Mouse (Mus musculus): ENCODE results near the gene Pcsk5. TPM values are rescaled to one million over a fixed set of nuclear protein-coding genes. Genes with fewer than 3 reads are reported as not detected.

The Pcsk5 gene
- polyA plus RNA-seq, 1 experiment from 2014 or later: 23.1 TPM

DNA sequence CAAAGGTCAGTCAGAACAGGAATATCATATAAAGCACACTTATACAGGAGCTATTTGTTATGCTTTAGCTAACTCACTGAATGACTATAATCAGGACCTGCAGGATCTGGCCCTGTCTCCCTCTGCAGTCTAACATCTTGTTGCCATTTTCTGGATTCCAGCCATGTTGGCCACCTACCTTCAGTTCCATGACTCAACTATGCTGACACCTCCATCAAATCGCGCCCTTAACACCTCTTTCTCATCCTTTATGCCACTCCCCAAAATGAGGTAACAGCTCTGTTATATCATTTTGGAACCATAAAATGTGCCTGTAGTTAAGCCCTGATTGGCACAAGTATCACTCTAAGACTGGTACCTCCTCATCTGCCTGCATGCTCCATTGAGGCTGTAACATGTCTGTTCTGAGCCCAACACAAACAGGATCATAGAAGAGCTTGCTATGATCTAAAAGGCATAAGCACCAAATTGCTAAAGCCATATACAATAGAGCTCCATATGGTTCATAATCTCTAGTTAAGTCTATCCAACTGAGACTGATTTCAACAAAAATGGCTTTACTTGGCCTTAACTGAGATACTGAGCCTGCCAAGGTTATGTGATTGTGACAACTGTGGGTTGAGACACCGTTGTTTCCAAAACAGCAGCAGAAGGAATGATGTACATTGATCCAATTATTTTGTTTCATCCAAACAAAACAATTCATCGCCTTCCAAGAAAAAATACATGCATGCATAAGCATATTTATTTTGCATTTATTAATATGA lies 37.8 kb downstream of the Pcsk5 start:
- no peak overlapping the region for H3K4me3 ChIP-seq
- H3K36me3 ChIP-seq: no peaks in the 10 kb centered on the region
- no peaks in the 10 kb centered on the region for H3K4me1 ChIP-seq
- no peak overlapping the region for H3K4me2 ChIP-seq (replicated peaks)
- H3K27ac ChIP-seq: no peak overlapping the region
- no peaks in the 10 kb centered on the region for H3K9me3 ChIP-seq
- H3K27me3 ChIP-seq: no peaks in the 10 kb centered on the region
- 93% methylated on average over 4 of the region's 4 CpGs for WGBS
- no peak overlapping the region for H3K9ac ChIP-seq
- ATAC-seq (ENCODE audit: low FRiP score, low read depth): no peak

DNA sequence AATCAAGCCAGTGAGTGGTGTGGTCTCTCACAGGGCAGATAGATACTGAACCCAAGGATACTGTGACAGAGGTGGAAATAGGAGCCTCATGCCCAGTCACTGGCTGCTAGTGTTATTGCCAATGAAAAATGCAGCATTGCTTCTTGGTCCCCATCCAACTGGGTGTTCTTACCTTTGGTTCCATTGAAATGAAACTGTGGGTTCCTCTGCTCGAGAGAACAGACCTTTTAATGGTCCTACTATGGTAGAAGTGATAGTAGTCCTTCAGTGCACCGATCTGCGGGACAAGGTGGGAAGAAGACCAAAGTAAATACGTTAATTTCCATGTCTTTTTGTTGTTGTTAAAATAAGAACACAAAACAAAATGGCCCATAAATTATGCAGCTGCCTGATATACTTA lies 44.0 kb downstream of the Pcsk5 start:
- WGBS: 89% methylated on average over 4 of the region's 4 CpGs
- H3K27me3 ChIP-seq: no peaks in the 10 kb centered on the region

DNA sequence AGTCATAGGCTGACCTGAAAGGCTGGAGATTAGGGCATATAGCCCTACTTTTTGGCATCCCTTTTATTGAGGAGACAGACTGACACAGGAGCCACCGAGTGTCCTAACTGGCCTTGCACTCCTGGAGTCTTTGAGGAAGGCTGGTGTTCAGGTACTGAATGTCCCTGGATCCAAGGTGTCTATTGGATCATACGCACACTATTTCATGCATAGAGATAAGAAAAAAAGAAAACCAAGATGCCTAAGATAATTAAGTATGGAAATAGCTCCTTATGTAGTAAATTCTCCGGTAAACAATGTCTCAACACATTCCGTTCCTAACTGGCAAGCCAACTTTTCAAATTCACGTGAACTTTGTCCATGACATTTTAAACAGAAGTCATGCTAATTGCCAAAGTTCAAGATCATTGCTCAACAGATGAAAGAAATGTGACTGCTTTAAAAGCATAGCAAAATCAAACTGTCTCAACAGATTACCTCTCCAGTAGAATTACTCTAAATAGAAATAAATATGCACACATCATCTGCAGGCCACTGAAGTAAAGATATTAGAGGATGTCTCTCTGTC lies 45.9 kb downstream of the Pcsk5 start:
- no peak overlapping the region for H3K27ac ChIP-seq
- H3K4me2 ChIP-seq (replicated peaks): no peak overlapping the region
- 90% methylated on average over 5 of the region's 5 CpGs for WGBS
- H3K36me3 ChIP-seq: peaks cover 15% of the 10 kb centered on the region; the same call in 1 of the 2 replicates
- ATAC-seq (ENCODE audit: low FRiP score, low read depth): no peak
- no peaks in the 10 kb centered on the region for H3K9me3 ChIP-seq
- no peak overlapping the region for H3K9ac ChIP-seq
- no peaks in the 10 kb centered on the region for H3K27me3 ChIP-seq
- H3K4me3 ChIP-seq: no peak overlapping the region
- H3K4me1 ChIP-seq: 0 out of 2 replicates have a peak, but pooled peaks cover 7% of the 10 kb centered on the region

More for the DNA sequence above, 44.0 kb downstream of the Pcsk5 start:
- H3K4me2 ChIP-seq (replicated peaks): no peak overlapping the region
- no peak for ATAC-seq (ENCODE audit: low FRiP score, low read depth)
- no peak overlapping the region for H3K4me3 ChIP-seq
- H3K27ac ChIP-seq: no peak overlapping the region
- H3K36me3 ChIP-seq: peaks cover 15% of the 10 kb centered on the region; the same call in 1 of the 2 replicates
- no peak overlapping the region for H3K9ac ChIP-seq
- 0 out of 2 replicates have a peak, but pooled peaks cover 3% of the 10 kb centered on the region for H3K4me1 ChIP-seq
- no peaks in the 10 kb centered on the region for H3K9me3 ChIP-seq

DNA sequence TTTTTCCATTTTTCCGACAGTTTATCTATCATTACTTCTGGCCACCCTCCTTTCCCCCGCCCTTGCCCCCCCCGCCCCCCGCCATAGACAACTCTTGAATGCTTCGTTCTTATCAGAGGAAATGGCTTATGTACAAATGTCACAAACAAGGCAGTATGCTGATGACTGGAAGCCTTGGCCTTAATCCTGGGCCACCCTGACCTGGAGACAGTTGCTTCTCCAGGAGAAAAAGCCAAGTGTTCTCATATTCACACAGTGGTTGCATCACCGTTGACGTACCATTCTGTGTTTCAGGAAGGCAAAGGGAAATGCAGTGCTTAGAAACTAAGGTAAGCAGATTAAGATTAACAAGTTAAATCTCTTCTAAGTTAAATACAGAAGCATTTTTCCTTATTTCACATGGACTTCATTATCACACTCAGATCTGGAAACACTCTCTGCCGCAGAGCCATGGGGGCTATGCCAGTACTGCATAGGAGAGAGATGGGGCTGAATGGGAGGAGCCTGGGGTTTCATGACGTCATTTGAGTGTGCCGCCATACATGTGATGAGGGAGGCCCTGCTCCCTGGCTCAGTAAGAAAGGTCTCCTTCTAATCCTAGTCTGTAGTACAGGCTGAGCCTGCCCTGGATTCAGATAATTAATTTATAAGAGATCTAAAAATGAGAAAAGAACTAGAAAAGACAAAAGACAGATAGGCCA lies 48.7 kb downstream of the Pcsk5 start:
- H3K4me3 ChIP-seq: no peak overlapping the region
- H3K9ac ChIP-seq: no peak overlapping the region
- no peak for ATAC-seq (ENCODE audit: low FRiP score, low read depth)
- no peaks in the 10 kb centered on the region for H3K9me3 ChIP-seq
- no peak overlapping the region for H3K4me2 ChIP-seq (replicated peaks)
- no peak overlapping the region for H3K27ac ChIP-seq
- 0 out of 2 replicates have a peak, but pooled peaks cover 7% of the 10 kb centered on the region for H3K4me1 ChIP-seq
- WGBS: 78% methylated on average over 10 of the region's 10 CpGs
- H3K36me3 ChIP-seq: peaks cover 15% of the 10 kb centered on the region; the same call in 1 of the 2 replicates
- no peaks in the 10 kb centered on the region for H3K27me3 ChIP-seq

DNA sequence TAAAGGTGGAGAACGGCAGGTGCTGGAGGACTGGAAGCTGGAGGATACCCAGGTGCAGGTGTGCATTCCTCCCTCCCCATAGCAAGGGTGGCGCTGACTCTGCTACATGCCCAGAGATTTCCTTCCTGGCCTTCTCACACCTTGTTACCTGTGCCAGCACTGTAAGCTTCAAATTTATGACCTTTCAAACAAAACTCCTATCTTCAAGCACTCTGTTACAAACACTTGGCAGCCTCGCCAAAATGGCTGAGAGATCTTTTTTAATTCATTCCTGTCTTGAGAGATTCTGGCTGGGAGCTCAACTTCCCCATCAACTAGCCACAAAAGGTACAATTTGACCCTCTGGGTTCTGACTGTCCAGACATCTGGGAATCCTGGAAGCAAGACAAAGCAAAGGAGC lies 50.7 kb downstream of the Pcsk5 start:
- 77% methylated on average over 3 of the region's 3 CpGs for WGBS

DNA sequence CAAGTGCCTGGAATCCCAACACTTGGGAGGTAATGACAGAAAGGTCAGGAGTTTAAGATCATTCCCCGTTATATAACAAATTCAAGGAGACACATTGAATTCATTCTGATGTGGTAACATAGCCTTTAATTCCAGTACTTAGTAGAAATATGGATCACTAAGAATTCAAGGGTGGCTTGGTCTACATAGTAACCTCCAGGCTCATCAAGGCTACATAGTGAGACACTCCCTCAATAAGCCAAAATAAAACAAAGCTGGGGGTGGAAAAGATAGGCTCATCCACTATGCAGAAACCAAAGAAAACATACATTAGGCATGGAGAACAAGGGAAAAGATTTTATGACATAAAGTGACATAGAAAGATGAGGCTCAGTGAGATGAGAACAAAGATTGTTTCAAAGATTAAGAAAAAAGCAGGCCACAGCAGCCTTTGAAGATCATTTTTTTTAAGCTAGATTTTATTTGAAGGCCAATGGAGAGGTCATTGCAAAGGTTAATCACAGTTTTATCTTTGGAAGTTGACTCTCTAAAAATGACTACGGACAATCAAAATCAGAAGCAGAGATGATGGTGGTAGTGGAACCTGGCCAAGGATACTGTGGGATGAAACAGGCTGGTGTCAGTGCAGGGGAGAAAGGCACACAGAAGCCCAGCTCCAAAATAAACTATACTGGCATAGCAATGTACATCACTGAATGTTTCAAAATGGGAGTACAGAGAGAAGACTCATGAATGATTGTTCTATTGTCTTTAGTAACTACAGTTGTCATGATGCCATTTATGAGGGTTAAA lies 52.8 kb downstream of the Pcsk5 start:
- no peak overlapping the region for H3K9ac ChIP-seq
- no peak overlapping the region for H3K4me2 ChIP-seq (replicated peaks)
- H3K9me3 ChIP-seq: no peaks in the 10 kb centered on the region
- H3K27ac ChIP-seq: no peak overlapping the region
- 0 out of 2 replicates have a peak, but pooled peaks cover 6% of the 10 kb centered on the region for H3K4me1 ChIP-seq
- no peak overlapping the region for H3K4me3 ChIP-seq
- no peak for ATAC-seq (ENCODE audit: low FRiP score, low read depth)
- no peaks in the 10 kb centered on the region for H3K36me3 ChIP-seq
- H3K27me3 ChIP-seq: no peaks in the 10 kb centered on the region
- 86% methylated on average over 2 of the region's 2 CpGs for WGBS

More for the DNA sequence above, 50.7 kb downstream of the Pcsk5 start:
- H3K9ac ChIP-seq: no peak overlapping the region
- no peaks in the 10 kb centered on the region for H3K27me3 ChIP-seq
- H3K9me3 ChIP-seq: no peaks in the 10 kb centered on the region
- H3K4me3 ChIP-seq: no peak overlapping the region
- 0 out of 2 replicates have a peak, but pooled peaks cover 7% of the 10 kb centered on the region for H3K4me1 ChIP-seq
- no peak for ATAC-seq (ENCODE audit: low FRiP score, low read depth)
- no peak overlapping the region for H3K4me2 ChIP-seq (replicated peaks)
- no peaks in the 10 kb centered on the region for H3K36me3 ChIP-seq
- no peak overlapping the region for H3K27ac ChIP-seq

DNA sequence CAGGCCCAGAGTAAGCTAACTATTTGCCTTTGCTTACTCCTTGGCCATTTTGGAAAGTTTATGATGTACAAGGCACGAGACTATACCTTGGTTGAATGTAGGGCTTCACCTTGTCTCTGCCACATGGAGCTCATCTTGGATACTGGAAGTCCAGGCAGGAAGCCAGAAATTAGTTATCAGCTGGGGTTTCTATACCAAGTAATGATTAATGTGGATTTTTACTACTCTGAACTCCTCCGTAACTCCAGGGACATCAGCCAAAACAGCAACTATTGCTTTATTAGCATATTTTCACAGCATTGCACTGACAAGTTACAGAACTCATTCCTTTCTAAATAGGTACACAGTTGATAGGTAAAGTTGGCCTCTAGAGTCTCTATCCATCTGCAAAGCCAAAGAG lies 54.2 kb downstream of the Pcsk5 start:
- no peak overlapping the region for H3K9ac ChIP-seq
- H3K36me3 ChIP-seq: no peaks in the 10 kb centered on the region
- 85% methylated on average over 2 of the region's 2 CpGs for WGBS
- no peak overlapping the region for H3K4me3 ChIP-seq
- no peak overlapping the region for H3K27ac ChIP-seq
- H3K4me1 ChIP-seq: 0 out of 2 replicates have a peak, but pooled peaks cover 4% of the 10 kb centered on the region
- no peaks in the 10 kb centered on the region for H3K27me3 ChIP-seq
- no peaks in the 10 kb centered on the region for H3K9me3 ChIP-seq
- no peak for ATAC-seq (ENCODE audit: low FRiP score, low read depth)
- no peak overlapping the region for H3K4me2 ChIP-seq (replicated peaks)

DNA sequence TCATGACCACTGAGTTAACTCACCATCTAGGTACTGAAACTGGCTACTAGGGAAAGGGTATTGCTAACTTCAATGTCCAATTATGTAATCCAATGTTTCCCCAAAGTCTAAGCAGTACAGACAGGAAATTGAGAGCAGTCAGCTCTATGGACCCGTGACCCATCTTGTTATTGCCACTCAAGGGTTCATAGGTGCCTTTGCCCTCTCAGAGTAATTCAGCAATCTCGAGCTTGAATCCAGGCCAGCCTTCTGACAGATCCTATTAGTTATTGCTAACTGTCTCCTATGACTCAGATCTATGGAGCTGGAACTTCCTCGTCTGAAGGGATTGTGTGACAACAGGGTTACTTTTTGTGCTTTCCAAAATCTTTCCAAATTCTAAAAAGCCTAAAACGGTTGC lies 56.1 kb downstream of the Pcsk5 start:
- Histone ChIP-seq H3K27me3 (no peaks in the 10 kb centered on the region), H3K4me2 (replicated peaks) (no peak overlapping the region), H3K27ac (no peak overlapping the region), H3K9me3 (no peaks in the 10 kb centered on the region), H3K36me3 (no peaks in the 10 kb centered on the region), H3K9ac (no peak overlapping the region), H3K4me1 (no peaks in the 10 kb centered on the region), H3K4me3 (no peak overlapping the region)
- no peak for ATAC-seq (ENCODE audit: low FRiP score, low read depth)
- WGBS: 79% methylated on average over 4 of the region's 4 CpGs

DNA sequence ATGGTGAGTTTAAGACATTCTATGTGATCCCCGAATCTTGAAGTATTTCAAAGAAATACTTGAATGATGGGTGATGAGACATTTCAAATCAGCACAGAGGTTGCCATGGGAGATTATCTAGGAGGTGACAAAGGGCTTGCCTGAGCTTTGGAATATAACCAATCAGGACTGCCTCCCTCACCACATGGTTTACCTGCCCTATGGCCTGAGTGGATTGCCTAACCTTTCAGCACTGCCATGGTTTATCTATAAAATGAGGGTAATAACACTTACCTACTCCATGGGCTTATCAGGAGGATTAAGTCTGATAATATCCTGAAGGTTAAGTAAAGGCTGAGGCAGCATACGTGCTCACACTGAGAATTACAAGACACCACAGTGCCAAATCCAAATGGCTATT lies 61.5 kb downstream of the Pcsk5 start:
- H3K27me3 ChIP-seq: no peaks in the 10 kb centered on the region
- H3K36me3 ChIP-seq: no peaks in the 10 kb centered on the region
- no peak overlapping the region for H3K4me2 ChIP-seq (replicated peaks)
- H3K4me1 ChIP-seq: no peaks in the 10 kb centered on the region
- WGBS: 82% methylated on average over 2 of the region's 2 CpGs
- no peaks in the 10 kb centered on the region for H3K9me3 ChIP-seq
- H3K9ac ChIP-seq: no peak overlapping the region
- H3K27ac ChIP-seq: no peak overlapping the region
- H3K4me3 ChIP-seq: no peak overlapping the region
- ATAC-seq (ENCODE audit: low FRiP score, low read depth): no peak

DNA sequence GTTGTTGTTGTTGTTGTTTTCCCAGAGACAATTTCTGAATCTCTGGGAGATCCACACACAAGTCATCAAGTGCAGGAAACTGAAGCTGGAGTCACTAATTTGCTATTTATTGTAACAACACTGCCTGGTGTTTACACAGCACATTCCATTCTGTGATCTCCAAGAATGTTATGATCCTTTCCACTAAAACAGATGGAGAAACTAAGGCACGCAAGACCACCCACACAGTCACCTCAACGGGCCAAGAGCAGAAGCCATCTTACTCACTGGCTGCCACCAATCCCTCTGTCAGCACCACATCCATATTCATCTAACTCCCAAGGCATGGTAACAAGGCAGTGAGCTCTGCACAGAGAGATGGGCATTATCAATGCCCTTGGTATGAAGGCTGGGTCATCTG lies 62.3 kb downstream of the Pcsk5 start:
- Histone ChIP-seq H3K9ac (no peak overlapping the region), H3K27ac (no peak overlapping the region), H3K4me1 (no peaks in the 10 kb centered on the region), H3K27me3 (no peaks in the 10 kb centered on the region), H3K9me3 (no peaks in the 10 kb centered on the region), H3K4me2 (replicated peaks) (no peak overlapping the region), H3K4me3 (no peak overlapping the region), H3K36me3 (no peaks in the 10 kb centered on the region)
- no peak for ATAC-seq (ENCODE audit: low FRiP score, low read depth)
- WGBS: 41% methylated on average over 2 of the region's 2 CpGs

DNA sequence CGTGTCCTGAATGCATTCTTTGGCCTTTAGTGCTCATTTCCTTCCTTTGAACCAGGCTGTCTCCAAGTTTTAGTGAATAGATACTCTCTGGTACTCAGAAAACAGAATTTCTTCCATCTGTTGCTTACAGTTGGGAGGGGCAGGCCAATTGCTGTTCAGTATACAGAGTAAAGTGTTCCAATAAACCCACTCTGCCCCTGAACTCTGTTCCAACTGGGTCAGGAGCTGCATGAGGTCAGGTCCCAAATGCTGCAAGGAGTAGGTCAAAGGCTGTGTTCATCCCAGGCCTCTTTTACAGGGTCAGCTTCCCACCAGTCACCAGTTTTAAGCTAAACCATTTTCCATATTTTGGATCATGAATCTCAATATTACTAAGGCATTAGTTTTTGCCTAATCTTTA lies 63.4 kb downstream of the Pcsk5 start:
- Histone ChIP-seq H3K4me2 (replicated peaks) (no peak overlapping the region), H3K9ac (no peak overlapping the region), H3K4me1 (no peaks in the 10 kb centered on the region), H3K9me3 (no peaks in the 10 kb centered on the region), H3K36me3 (no peaks in the 10 kb centered on the region), H3K4me3 (no peak overlapping the region), H3K27me3 (no peaks in the 10 kb centered on the region), H3K27ac (no peak overlapping the region)
- no peak for ATAC-seq (ENCODE audit: low FRiP score, low read depth)
- WGBS: 71% methylated on average over 1 of the region's 1 CpGs

All from limb, embryonic 13.5 days (tissue).